Mouse (Mus musculus) cerebellum, adult 18-20 months (tissue): ENCODE measurements around the gene Eps15.
A peak's percentile ranks its signal among the peaks of the same experiment; 100 is the strongest.

Experiments
- DNase-seq, 2 experiments: peaks; one replicate each; pipeline ENCODE4 v3.0.0; 2021

Eps15 gene

DNA sequence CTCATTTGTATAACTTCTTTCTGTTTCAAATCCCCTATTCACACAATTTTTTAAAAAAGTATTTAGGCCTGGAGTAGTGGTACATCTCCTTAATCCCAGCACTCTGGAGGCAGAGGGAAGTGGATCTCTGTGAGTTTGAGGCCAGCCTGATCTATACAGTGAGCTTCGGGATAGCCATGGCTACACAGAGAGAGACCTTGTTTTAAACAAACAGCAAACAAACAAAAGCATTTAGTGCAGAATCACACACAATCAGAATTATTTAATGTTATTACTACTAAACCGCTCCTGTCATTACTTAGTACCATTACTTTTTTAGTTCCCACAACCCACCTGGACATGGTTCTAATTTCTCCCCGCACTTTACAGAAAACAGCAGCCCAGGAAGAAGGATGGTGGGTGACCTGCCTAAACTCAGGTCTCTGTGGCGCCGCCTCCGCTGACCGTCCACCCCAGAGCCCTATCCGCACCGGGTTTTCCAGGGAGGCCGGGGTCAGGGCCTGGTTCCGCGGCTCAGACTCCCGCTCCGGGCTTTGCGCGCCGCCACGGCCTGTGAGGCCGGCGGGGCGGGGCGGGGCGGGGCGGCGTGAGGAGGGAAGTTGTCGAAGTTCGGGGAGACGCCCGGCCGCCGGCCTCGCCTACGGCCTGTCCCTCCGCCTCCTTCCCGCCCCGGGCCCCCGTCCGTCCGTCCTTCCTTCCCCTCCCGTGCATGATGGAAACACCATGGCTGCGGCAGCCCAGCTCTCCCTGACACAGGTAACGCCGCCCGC, at the start of gene Eps15:
Gene Eps15 (plus strand): TSS at position 580 of the 770 bp plus-strand sequence.
- peak; percentile 93 to 96 for DNase-seq

DNA sequence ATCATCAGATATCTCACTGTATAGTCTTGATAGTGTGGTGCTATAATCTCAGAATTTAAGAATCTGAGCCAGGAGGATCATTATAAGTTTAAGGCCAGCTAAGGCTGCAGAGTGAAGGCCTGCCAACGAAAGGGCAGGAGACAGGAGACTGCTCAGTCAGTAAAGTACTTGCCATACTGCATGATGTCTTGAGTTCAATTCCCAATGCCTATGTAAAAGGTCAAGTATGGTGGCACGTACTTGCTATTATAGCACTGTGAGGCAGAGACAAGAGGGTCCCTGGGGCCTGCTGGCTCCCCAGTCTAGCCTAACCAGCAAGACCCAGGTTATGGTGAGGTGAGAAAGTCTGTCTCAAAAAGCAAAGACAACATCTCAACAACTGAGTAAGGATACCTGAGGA, 45.9 kb upstream of the Eps15 start, which contains the start of gene Calr4:
Gene Calr4 (plus strand): TSS at position 301 of the 400 bp plus-strand sequence.
- DNase-seq, result no peak

DNA sequence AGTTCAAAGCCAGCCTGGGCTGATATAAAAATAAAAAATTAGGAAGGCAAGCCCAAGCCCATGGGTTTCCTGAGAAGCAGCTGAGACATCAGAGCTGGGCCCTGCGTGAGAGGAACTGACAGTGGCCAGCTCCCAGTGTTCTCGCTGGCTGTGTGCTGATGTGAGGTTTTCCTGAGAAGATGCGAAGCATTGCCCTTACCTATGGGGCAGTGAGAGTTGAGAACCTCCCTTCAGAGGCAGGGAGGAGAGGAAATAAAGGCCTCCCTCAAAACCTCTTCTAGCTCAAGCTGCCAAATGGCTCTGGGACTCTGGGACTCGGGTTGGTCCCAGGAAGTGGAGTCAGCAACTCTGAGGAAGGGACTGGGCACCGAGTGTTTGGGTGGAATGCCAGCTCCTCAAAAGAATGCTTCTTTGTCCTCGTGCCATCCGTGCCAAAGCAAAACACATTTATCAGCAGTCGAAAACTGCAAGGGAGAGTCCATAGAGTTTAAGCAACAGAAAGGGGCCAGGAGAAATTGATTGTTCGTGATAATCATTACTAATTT, 45.2 kb upstream of the Eps15 start:
- DNase-seq, result peak in 1 of 2 experiments; percentile 15

DNA sequence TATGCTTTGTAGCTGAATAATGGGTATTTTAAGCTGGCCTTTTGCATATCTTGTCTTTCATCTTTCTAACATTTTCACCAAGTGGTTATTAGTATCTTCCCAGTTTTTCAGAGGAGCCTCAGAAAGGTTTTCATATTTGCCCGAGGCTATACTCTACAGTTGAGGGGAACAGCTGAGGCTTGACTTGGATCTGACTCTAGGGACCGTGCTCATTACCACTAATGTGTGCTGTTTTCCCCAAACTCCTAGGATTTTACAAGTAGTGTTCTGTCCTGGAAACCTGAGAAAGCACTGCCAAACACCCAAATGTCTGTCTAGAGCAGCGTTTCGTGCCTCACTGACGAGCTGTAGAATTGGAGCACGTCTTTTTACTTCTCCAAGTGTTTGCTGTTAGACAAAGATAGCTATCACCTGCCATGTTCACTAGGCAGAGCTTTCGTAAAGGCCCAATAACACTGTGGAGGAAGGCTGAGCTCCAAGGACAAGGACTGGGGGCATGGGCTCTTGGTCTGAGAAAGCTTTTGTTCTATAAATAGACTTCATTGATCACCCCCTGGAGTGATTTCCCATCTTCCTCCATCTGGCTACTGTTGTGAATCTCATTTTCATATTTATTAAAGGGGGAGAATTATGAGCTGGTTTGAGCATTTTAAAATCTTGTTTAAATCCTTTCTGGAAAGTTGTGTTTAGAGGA, 43.7 kb upstream of the Eps15 start:
- DNase-seq, result no peak

DNA sequence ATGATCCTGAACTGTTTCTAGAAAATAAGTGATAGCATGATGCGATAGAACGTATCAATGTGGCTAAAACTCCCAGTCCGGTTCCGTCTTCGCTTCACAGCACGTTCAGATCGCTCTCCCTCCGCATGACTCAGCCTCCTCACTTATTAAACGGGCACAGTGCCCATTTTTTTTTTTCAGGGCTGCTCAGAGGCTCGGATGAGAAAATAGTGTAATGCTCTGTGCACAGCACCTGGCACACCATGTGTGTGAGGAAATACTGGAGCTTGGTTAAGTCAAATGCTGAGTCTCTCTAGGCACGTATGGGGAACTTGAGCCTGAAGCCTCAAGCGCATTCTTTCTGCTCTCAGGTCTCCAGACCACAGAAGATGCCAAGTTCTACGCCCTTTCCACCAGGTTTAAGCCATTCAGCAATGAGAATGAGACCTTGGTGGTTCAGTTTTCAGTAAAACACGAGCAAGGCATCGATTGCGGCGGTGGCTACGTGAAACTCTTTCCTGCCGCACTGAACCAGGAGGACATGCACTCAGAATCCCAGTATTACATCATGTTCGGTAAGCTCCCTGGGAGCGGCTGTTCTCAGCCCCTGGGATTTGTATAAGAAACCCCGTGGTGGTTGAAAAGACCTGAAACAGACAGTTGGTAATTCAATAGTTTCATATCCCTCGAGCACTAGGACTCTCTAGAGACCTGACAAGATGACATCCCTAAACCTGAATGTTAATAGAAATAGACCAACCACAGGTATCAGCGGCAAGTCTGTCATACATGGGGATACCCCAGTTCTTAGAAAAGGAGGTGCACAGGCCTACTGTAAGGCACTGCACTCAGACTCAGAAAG, 41.4 kb upstream of the Eps15 start:
- DNase-seq, result peak; percentile 28 to 46

DNA sequence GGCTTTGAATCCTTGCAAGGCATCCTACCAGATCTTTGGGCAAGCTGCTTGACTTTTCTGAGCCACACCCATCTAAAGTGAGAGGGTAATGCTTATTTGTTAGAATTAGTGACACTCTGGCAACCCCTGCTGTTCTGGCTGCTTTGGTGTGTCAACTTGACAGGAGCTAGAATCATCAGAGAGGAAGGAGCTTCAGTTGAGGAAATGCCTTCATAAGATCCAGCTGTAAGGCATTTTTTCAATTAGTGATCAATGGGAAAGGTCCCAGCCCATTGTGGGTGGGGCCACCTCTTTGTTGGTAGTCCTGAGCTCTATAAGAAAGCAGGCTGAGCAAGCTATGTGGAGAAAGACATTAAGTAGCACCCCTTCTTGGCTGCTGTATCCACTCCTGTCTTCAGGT, 38.8 kb upstream of the Eps15 start:
- no peak for DNase-seq

DNA sequence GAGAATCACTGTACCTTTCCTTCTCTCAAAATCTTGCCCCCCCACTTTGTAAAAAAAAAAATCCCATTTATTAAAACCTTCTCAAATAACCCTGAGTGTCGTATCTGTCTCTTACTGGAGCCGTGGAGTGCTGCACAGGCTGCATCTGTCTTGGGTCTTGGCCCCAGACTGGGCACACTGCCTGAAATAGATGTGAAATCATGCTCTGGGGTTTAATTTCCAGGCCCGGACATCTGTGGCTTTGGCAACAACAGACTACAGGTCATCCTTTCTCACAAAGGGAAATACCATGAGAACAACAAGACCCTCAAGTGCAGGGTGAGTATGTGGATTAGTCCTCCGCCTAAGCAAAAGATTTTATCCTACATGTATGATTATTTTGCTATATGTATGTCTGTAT, 38.1 kb upstream of the Eps15 start:
- DNase-seq, result peak; percentile 40 to 52

DNA sequence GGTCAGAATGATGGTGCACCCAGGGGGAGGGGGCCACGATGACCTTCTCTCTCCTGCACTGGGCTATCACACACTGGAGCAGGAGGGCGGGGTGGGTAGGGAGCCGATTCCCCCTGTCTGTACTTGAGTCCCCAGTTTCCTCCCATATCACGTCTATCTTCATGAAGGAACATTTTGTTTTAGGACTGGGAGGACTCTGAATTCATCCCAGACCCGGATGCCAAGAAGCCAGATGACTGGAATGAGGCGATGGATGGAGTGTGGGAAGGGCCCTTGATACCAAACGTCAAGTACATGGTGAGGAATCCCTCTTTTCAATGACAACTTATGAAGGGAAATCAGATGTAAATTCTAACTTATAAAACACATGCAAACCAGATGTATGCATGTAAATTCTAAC, 35.6 kb upstream of the Eps15 start:
- no peak for DNase-seq

DNA sequence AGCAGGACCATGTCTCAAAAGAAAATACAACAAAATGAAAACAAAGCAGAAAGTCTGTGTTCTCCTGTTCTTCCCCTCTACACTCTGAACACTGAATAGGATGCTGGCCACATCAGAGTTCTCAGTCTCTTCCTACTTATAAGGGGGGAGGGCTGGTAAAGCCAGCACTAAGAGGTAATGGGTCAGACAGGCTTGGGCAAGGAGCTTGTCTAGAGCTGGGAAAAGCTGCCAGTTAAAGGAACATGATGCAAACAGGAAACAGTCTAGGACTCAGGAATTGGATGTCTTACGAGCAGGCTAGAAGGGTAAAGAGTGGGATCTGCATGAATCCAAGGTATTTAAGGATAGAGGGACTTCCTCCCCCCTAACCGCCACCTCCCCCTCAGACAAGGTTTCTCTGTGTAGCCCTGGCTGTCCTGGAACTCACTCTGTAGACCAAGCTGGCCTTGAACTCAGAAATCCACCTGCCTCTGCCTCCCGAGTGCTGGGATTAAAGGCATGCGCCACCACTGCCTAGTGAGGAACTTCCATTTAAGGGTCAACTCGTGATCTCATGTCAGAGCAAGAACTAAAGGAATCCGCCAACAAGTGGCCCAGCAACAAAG, 35.0 kb upstream of the Eps15 start:
- no peak for DNase-seq

DNA sequence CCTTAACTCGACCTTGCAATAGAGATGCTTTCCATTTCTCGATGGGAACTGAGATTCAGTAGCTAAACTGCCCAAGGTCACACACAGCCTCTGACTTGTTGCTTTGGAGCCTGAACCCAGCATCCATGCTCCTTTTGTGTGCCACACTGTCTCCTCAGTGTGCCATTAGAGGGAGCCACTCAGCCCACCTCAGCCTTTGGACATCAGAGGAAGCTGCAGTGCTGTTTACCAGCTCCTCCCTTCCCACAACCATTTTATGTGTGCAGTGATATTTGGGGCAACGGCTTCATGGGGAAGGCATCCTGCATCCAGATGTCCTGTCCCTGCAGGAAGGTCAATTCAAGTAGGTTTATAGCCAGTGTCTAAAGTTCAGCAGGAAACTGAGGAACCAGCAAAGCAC, 28.5 kb upstream of the Eps15 start:
- DNase-seq, result peak; percentile 20 to 34

DNA sequence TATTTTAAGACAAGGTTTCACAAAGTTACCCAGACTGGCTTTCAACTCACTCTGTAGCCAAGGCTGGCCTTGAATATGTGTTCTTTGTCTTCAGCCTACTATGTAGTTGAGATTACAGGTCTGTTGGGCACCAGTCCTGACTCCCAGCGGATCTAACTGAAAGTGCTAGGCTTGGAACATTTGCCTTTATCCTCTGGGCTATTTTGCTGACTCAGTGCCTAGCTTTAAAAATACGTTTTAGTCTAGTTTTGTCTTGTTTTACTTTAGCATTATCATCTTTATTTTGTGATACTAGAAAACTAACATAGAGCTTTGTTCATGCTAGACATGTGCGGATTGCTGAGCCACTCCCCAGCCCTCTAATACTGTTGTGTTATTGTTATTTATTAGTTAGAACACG, 27.9 kb upstream of the Eps15 start:
- DNase-seq, result no peak

DNA sequence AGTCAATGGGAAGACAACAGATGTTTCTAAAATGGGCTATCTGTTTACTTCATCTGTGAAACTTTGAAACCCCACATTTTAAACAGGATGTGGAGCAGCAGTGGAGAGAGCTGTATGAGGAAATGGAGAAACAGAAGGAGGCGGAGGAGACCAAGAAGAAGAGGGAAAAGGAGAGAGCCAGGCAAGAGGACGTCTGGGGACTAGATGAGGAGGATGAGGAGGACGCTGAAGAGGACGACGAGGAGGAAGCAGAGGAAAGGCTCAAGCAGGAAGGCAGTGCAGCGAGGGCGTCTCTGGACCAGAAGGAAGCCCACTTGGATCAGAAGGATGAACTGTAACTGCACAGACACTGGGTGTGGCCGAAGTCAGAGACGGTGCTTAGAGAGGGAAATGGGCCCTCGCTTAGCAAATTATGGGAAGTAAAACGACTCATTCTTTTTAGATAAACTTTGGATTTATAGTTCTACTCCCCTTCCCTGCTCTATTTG, 26.4 kb upstream of the Eps15 start:
- DNase-seq, result no peak

DNA sequence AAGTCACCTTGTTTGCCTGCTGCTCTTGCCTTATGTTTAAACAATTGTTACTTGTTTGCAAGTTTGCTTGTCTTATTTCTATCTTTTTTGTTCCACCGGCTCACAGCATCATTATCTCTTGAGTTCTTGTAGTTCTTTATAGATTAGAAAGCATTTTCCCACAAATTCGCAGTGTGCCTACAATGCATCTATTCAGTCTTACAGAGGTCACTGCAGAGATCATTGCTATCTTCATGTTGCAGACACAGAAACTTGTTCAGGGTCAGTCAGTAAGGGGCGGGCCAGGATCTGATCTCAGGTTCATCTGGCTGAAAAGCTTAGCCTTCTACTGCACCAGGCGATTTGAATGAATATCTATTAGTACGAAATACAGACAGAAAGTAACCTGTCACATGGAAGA, 25.6 kb upstream of the Eps15 start:
- no peak for DNase-seq

DNA sequence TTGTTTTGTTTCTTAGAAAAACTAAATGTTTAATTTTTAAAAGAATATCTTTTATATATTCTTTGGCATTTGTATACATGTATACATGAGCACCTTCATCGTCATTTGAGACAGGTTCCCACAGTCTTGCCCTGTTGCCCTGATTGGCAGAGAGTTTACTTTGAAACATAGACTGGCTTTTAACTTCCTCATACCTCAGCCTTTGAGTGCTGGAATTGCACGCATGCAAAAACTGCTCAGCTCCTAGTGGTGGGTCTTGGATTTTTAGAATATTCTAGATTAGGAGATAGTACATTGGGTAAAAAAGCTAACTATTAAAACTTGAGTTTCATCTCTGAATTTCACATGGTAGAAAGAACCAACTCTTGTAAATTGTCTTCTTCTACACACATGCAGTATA, 24.7 kb upstream of the Eps15 start:
- no peak for DNase-seq

DNA sequence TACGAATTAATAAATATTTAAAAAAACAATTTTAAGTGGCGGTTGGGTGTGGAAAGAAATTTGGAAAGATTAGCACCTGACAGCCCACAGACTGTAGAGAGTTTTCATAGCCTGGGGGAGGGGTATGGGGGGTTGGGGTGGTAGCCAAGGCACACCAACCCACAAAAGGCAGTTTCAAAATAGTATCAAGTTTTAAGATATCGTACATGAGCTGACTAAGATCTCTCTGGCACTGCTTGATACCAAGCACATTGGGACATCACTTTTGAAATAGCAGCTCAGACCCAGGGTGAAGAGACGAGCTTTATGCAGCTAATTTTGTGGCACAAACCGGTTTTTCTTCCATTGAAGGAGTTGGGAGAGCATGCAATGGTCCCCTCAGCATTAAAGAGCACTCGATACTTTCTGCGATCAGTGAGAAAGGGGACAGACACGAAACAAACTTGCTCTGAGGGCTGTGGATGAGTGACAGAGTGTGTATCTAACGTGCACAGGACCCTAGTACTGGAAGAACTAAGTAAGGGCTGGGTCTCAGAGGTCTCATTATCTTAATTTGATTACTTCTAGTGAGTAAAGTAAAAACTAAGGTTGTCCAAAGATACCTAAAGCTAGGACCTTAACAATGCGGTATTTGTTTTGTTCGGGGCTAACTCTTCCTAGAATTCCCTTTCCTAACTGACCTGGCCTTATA, 24.2 kb upstream of the Eps15 start:
- DNase-seq, result no peak

DNA sequence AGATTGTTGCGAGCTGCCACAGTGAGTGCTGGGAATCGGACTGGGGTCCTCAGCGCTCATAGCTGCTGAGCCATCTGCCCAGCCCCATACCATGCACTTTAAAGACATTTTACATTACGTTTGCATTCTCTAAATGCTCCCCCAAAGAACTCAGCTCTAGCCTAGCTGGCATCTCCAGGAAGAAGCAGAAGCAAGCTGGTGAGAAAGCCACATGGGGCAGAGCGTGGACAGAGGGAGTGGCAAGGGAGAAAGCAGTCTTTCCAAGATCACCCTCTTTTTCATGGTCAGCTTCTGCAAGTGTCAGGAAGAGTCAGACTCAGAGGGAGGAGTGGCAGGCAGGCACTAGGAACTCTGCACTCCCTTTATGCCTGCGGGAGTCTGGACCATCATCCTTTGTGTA, 23.3 kb upstream of the Eps15 start:
- no peak for DNase-seq

DNA sequence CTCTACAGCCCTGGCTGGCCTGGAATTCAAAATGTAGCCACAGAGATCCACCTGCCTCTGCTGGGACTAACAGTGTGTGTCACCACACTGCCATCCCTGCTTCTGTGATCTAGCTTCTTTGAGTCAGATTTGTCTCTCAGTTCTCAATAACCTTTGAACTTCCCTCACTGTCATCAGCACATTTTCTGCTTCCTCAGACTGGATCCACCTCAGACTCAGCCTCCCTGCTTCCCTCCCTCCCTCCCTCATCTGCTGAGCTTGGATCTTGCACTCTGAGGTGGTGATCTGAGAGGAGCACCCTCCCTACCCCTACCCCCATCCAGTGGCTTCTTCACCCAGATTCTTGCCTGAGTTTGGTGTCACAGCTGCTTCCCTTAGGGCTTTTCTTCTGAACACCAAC, 22.4 kb upstream of the Eps15 start:
- DNase-seq, result no peak

DNA sequence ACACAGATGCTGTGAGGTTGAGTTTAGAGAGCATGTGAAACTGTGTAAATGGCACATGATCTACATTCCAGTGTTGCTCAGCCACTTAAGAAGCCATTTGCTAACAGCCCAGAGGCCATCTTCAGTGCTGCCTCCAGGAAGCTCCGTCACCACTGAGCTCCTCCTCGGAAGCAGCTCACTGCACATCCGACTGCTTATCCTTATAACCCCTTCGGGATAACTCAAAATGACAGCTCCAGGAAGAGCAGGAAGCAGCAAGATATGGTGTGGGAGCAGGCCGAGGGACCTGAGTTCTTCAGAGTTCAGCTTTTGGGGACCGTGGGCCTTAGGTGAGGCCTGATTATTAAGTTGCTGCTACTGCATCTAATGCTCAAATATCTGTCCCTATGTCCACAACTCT, 18.0 kb upstream of the Eps15 start:
- DNase-seq, result no peak

DNA sequence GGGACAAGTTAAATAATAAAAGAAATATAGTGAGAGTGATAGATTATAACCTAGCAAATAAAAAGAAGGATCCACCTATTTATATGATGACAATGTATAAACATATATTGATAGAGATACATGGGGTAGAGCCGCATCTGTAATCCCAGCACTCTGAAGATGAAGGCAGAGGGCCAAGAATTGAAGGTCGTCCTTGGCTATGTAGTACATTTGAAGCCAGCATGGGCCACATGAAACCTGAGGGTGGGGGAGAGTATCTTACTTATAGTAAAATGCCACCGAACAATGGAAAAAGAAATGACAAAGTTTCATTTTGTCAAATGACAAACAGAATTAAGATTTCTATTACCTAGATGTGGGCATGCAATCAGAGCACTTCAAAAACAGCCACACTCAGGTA, 14.0 kb upstream of the Eps15 start:
- DNase-seq, result no peak

DNA sequence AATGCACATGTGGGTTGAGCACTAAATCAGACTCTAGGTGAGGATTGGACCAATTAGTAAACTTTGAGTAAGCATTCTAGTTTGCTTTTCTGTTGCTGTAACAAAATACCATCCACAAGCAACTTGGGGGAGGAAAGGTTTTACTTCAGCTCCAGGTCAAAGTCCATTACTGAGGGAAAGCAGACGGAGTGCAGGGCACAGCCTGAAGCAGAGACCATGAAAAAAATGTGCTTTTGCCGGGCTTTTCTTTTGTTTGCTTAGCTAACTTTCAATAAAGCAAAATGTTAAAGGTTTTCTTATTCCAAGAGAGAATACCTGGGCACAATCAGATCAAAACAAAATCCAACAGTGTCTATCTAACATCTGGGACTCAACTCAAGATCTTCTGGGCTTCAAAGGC, 13.3 kb upstream of the Eps15 start:
- DNase-seq, result no peak

DNA sequence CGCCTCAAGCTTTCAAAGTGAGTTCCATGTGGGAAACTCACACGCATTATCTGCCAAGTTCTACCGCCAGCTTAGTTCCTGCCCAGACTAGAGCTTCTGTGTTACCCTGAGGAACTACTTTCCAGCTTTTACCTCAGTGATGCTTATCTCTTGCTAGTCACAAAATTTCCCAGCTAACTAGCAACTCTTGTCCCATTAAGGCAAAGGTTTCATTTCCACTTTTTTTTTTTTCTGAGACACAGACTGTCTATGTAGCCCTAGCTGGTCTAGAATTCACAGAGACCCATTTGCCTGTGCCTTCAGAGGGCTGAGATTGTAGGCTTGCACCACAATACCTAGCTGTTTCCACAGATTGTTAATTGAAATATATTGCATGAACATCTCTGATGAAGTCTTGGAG, 12.6 kb upstream of the Eps15 start:
- DNase-seq, result no peak

DNA sequence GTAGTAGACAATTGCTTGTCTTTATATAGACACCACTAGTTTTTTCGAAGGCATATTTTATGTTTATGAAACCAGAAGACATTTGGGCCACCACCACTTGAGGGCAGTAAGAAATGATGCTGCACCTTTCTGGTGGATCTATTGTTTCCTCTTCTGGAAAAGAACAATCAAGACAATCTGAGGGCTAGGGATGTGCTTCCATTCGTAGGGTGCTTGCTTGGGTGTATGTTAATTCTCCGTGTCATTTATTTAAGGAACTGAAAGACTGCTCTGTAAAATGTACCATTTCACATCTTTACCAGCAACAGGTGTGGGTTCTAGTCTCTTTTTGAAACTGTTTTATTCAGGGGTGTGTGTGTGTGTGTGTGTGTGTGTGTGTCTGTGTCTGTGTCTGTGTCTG, 11.2 kb upstream of the Eps15 start:
- no peak for DNase-seq
